Mouse (Mus musculus): ENCODE results near the gene Cacnb4.

GRCm38 (mm10) chr2:52619406-52619974 lies 57.1 kb downstream of the Cacnb4 start:
- TF ChIP-seq CTCF (conservative IDR thresholded peaks at IDR 0.05; ENCODE audit: low read length) (no peak), POU5F1 (IDR thresholded peaks at IDR 0.05; ENCODE audit: borderline replicate concordance, low read length) (no peak), NANOG (IDR thresholded peaks at IDR 0.05; ENCODE audit: borderline replicate concordance, low read length) (no peak)
